ENCODE assay signal across 12 mouse cellular contexts in genomic region chr17:64534323-64534722, GRCm38 (mm10).
"Had no signal": no experiment of that assay in that cellular context is flagged by ENCODE, and none has a peak within 500 bp of the region (broad histone marks: within the 10 kb centered on the region; RNA-seq: fewer than 3 reads in every experiment).

No protein-coding gene starts in this region.

- DNase-seq: gastrocnemius, postnatal 14 days; gastrocnemius, postnatal 36 days; heart, adult 18-20 months; heart, postnatal 10 days; heart, postnatal 36 days; kidney, adult 11 months; kidney, adult 2 months; kidney, adult 9 months; kidney, postnatal 14 days; kidney, postnatal 36 days; liver; liver, embryonic 13.5 days had no signal
